Mouse (Mus musculus): ENCODE results near the gene Arhgap9.

DNA sequence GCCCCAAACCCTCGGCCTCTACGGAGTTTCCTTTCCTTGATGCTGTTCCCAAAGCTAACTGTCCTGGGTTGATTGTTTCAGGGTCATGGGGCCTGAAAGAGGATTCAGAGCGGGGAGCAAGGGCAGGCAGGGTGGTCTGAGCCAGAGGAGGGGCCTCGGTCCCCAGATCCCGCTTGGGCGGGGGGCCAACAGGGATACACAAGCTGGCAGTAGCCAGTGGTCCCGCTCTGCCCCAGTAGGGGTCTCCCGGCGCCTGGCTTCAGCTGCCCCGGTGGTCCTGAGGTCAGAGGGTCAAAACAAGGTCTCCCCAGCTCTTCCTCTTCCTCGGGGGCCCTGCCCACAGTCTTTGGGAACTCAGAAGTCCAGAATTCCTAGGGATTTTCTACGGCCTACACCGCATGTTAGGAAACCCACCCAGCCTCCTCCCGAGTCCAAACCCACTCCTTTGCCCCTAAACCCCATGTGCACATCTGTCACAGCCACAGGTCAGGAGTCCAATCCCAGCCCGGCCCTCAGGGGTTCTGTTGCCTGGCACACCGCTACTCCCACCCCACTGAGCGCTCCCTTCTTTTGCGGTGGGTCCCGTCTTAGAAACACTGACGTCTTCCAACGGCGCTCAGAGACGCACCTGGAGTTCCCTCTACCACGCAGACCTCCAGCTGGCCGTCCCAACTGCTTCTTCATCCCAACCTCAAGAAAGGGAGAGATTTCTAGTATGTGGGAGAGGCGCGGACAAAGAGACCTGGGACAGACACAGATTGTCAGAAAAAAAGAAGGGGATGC is 19.0 kb downstream of the Arhgap9 start:
- TF ChIP-seq GATA1 (IDR thresholded peaks at IDR 0.05; ENCODE audit: borderline replicate concordance, low read length) (no peak), CTCF (IDR thresholded peaks at IDR 0.05; ENCODE audit: low read depth, low read length) (no peak), TAL1 (conservative IDR thresholded peaks at IDR 0.05; ENCODE audit: low read depth, low read length) (no peak), POLR2AphosphoS5 (IDR thresholded peaks at IDR 0.05; ENCODE audit: insufficient replicate concordance, low read depth, low read length) (no peak)
